Mouse (Mus musculus): ENCODE measurements at regions not wholly inside any gene's neighbourhood (a gene's known extent, or its start where the extent isn't known, plus 50 kb on each side); places are given as distances from the start of the nearest gene placed in this dataset.

- no peak for DNase-seq (ENCODE audit: low read depth)
These were observed 110.0 kb upstream of the Ankrd1 start for GRCm38 (mm10) chr19:36229941-36230340.

GRCm38 (mm10) chr19:36235131-36235530 lies 113.0 kb upstream of the Pcgf5 start:
- no peak for DNase-seq (ENCODE audit: low read depth)

GRCm38 (mm10) chr19:36236576-36237345 lies 111.3 kb upstream of the Pcgf5 start:
- no peak for DNase-seq (ENCODE audit: low read depth)

- DNase-seq (ENCODE audit: low read depth) = no peak
These were observed 110.4 kb upstream of the Pcgf5 start for GRCm38 (mm10) chr19:36237751-36238150.

GRCm38 (mm10) chr19:36238536-36238935 lies 109.6 kb upstream of the Pcgf5 start:
- no peak for DNase-seq (ENCODE audit: low read depth)

GRCm38 (mm10) chr19:36242396-36242795 lies 105.7 kb upstream of the Pcgf5 start:
- DNase-seq (ENCODE audit: low read depth) = no peak

- DNase-seq (ENCODE audit: low read depth) = no peak
These were observed 105.2 kb upstream of the Pcgf5 start for GRCm38 (mm10) chr19:36242946-36243345.

GRCm38 (mm10) chr19:36252522-36252921 lies 95.6 kb upstream of the Pcgf5 start:
- no peak for DNase-seq (ENCODE audit: low read depth)

GRCm38 (mm10) chr19:36257748-36258538 lies 90.2 kb upstream of the Pcgf5 start:
- DNase-seq (ENCODE audit: low read depth) = no peak

GRCm38 (mm10) chr19:36261819-36262218 lies 86.3 kb upstream of the Pcgf5 start:
- DNase-seq (ENCODE audit: low read depth) = no peak

- no peak for DNase-seq (ENCODE audit: low read depth)
These were observed 84.2 kb upstream of the Pcgf5 start for GRCm38 (mm10) chr19:36263923-36264322.

GRCm38 (mm10) chr19:36264397-36264796 lies 83.7 kb upstream of the Pcgf5 start:
- no peak for DNase-seq (ENCODE audit: low read depth)

- DNase-seq (ENCODE audit: low read depth) = no peak
These were observed 82.8 kb upstream of the Pcgf5 start for GRCm38 (mm10) chr19:36265276-36265675.

GRCm38 (mm10) chr19:36266346-36266745 lies 81.8 kb upstream of the Pcgf5 start:
- no peak for DNase-seq (ENCODE audit: low read depth)

- no peak for DNase-seq (ENCODE audit: low read depth)
These were observed 74.6 kb upstream of the Pcgf5 start for GRCm38 (mm10) chr19:36273466-36273865.

GRCm38 (mm10) chr19:36285465-36285864 lies 62.6 kb upstream of the Pcgf5 start:
- DNase-seq (ENCODE audit: low read depth) = no peak

- no peak for DNase-seq (ENCODE audit: low read depth)
These were observed 57.3 kb upstream of the Pcgf5 start for GRCm38 (mm10) chr19:36290778-36291177.

GRCm38 (mm10) chr19:36293177-36293969 lies 54.7 kb upstream of the Pcgf5 start:
- DNase-seq (ENCODE audit: low read depth) = no peak
